Mouse (Mus musculus) spleen, adult 2 months (tissue): ENCODE results near the gene Spout1.

Source experiments
- CTCF ChIP-seq: fragments of 200-500 bp; IDR thresholded peaks from 2 replicates; pipeline ENCODE4 v1.5.1; 2011; ENCODE audit warnings: mild to moderate bottlenecking, inconsistent platforms; ENCODE audit not compliant: insufficient read depth, insufficient read length, insufficient replicate concordance; ENCODE audit errors: extremely low read depth
- POLR2A ChIP-seq: fragments of 200-500 bp; IDR thresholded peaks from 2 replicates; pipeline ENCODE4 v1.6.1; 2011; ENCODE audit warnings: low read depth, low read length, inconsistent platforms

GRCm38 (mm10) chr2:30173541-30174240, 4.6 kb downstream of the Spout1 start:
- TF ChIP-seq CTCF (no peak), POLR2A (no peak)
